Mouse (Mus musculus): Measurements from ENCODE around the gene Prss44. TPM values are rescaled to one million over a fixed set of nuclear protein-coding genes. Genes with fewer than 3 reads are reported as not detected.

The Prss44 gene
- total RNA-seq, 2 experiments from 2014 or later, result not detected

- peak; percentile 87 for ATAC-seq (replicated peaks; ENCODE audit: poor library complexity, severe bottlenecking)
Measured at GRCm38 (mm10) chr9:110825832-110826231, 12.0 kb downstream of the Prss44 start.

- ATAC-seq (replicated peaks; ENCODE audit: poor library complexity, severe bottlenecking), result no peak
Measured at GRCm38 (mm10) chr9:110826390-110826789, 12.6 kb downstream of the Prss44 start, which contains the start of gene Prss43. TSS of gene Prss43 (plus strand) at chr9:110826690.

DNA sequence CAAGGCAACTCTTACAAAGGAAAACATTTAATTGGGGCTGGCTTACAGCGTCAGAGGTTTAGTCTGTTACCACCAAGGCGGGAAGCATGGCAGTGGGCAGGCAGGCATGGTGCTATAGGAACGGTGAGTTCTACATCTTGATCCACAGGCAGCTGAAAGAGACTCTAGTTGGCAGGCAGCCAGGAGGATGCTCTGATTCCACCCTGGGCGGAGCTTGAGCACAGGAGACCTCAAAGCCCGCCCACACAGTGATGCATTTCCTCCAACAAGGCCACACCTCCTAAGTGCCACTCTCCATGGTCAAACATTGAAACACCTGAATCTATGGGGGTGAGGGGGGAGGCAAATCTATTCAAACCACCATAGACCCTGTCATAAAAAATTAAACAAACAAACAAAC is 19.2 kb downstream of the Prss44 start:
- ATAC-seq (replicated peaks; ENCODE audit: poor library complexity, severe bottlenecking), result no peak

DNA sequence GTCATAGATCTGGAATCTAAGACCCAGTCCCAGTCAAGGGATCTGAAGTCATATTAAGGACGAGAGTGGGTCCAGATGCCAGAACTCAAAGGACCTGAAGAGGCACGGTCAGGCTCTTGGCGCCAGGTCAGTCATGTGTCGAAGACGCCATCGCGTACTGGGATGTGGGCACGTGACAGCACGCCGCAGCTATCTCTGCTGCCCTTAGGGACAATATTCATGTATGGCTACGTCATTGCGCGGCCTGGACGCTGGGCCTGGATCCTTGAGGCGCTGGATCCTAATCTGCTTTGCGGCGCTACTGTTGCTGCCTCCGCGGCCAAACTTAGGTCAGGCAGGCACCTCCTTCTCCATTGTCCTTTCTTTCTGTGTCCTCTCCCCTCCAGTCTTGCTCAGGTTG is 20.6 kb downstream of the Prss44 start, which contains the start of gene Prss45:
Gene Prss45 (plus strand): TSS at position 178 of the 400 bp plus-strand sequence.
- no peak for ATAC-seq (replicated peaks; ENCODE audit: poor library complexity, severe bottlenecking)

GRCm38 (mm10) chr9:110834961-110835360 is 21.2 kb downstream of the Prss44 start:
- no peak for ATAC-seq (replicated peaks; ENCODE audit: poor library complexity, severe bottlenecking)

GRCm38 (mm10) chr9:110836112-110836511 is 22.3 kb downstream of the Prss44 start:
- ATAC-seq (replicated peaks; ENCODE audit: poor library complexity, severe bottlenecking), result no peak

- peak; percentile 52 for ATAC-seq (replicated peaks; ENCODE audit: poor library complexity, severe bottlenecking)
Measured at GRCm38 (mm10) chr9:110840905-110841304, 27.1 kb downstream of the Prss44 start.

- peak; percentile 87 for ATAC-seq (replicated peaks; ENCODE audit: poor library complexity, severe bottlenecking)
Measured at GRCm38 (mm10) chr9:110841438-110841837, 27.6 kb downstream of the Prss44 start.

- ATAC-seq (replicated peaks; ENCODE audit: poor library complexity, severe bottlenecking), result no peak
Measured at GRCm38 (mm10) chr9:110844206-110844605, 30.4 kb downstream of the Prss44 start, which contains the start of gene Prss46. TSS of gene Prss46 (plus strand) at chr9:110844506.

- ATAC-seq (replicated peaks; ENCODE audit: poor library complexity, severe bottlenecking), result no peak
Measured at GRCm38 (mm10) chr9:110849162-110849561, 35.4 kb downstream of the Prss44 start.

- ATAC-seq (replicated peaks; ENCODE audit: poor library complexity, severe bottlenecking), result no peak
Measured at GRCm38 (mm10) chr9:110855903-110856302, 42.1 kb downstream of the Prss44 start.

- peak; percentile 67 for ATAC-seq (replicated peaks; ENCODE audit: poor library complexity, severe bottlenecking)
Measured at GRCm38 (mm10) chr9:110856920-110857319, 43.1 kb downstream of the Prss44 start.

DNA sequence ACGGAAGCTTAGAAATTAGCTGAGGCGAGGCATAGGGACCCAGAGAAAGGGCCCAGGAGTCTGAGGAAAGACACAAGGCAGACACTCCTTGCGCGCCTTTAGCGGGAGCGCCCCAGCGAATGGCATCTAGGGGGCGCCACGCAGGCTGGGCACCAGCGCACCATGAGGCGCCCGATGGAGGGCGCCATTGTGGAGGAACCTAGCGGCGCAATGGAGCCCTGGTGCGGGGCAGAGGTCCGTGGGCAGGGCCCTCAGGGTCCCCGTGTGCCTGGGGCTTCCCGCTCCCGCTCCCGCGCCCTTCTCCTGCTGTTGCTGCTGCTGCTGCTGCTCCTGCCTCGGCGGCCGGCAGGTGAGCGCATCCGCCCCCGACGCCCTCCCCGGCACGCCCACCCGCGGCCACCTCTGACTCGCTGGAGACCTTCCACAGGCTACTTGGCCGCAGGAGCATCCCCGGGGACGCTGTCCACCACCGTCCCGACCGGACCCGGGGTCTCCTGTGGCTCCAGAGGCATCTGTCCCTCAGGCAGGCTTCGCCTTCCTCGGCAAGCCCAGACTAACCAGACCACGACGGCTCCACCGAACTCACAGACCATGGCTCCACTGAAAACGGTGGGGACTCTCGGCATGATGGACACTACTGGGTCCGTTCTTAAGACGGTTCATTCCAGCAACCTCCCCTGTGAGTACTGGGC is 44.1 kb downstream of the Prss44 start, which contains the start of gene Prss50:
Gene Prss50 (plus strand): TSS at position 187 of the 692 bp plus-strand sequence.
- peak; percentile 62 for ATAC-seq (replicated peaks; ENCODE audit: poor library complexity, severe bottlenecking)

- no peak for ATAC-seq (replicated peaks; ENCODE audit: poor library complexity, severe bottlenecking)
Measured at GRCm38 (mm10) chr9:110858523-110858922, 44.7 kb downstream of the Prss44 start.

- no peak for ATAC-seq (replicated peaks; ENCODE audit: poor library complexity, severe bottlenecking)
Measured at GRCm38 (mm10) chr9:110858967-110859596, 45.3 kb downstream of the Prss44 start.

DNA sequence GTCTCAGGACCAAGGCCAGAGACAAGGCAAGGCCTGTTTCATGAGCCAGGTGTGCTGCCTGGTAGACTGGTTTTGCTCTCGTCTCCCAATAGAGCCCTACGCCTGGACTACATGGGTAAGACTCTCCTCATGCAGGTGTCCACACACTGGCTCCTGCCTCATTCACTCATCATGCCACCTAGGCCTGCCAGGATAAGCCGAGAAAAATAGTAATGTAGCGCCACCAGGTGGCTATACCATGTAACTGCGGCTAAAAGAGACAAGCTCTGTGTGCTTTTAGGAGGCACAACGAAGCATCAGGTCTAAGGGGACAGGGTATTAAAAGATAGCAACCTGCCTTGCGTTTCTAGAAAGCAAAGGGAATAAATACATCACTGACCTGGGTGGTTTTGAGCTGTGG is 57.2 kb downstream of the Prss44 start:
- peak; percentile 77 for ATAC-seq (replicated peaks; ENCODE audit: poor library complexity, severe bottlenecking)

Other genes with a start within 250 kb of the Prss44 start
- 4.4 and 4.5 TPM in 2 replicates for gene Nradd, start 189.5 kb upstream of the Prss44 start, total RNA-seq (2014; fragmentation: Nextera tagmentation)
- 0.99 and 4.7 TPM in 2 replicates for gene Nradd, start 189.5 kb upstream of the Prss44 start, total RNA-seq (2017)
- gene Nbeal2, start 159.8 kb upstream of the Prss44 start, total RNA-seq (2014; fragmentation: Nextera tagmentation), result 37.5 and 49.2 TPM in 2 replicates
- 11.0 and 13.9 TPM in 2 replicates for gene Nbeal2, start 159.8 kb upstream of the Prss44 start, total RNA-seq (2017)
- gene Ccdc12, start 157.5 kb upstream of the Prss44 start, total RNA-seq (2014; fragmentation: Nextera tagmentation), result 149 TPM in 2 replicates
- gene Ccdc12, start 157.5 kb upstream of the Prss44 start, total RNA-seq (2017), result 98.5 and 104 TPM in 2 replicates
- not detected in 2 replicates for gene Myl3, start 72.1 kb upstream of the Prss44 start, total RNA-seq (2014; fragmentation: Nextera tagmentation)
- gene Myl3, start 72.1 kb upstream of the Prss44 start, total RNA-seq (2017), result not detected in 2 replicates
- 1.2 TPM in 1 of 2 replicates, not detected in the other for gene Pth1r, start 66.8 kb upstream of the Prss44 start, total RNA-seq (2014; fragmentation: Nextera tagmentation)
- 0.10 and 2.5 TPM in 2 replicates for gene Pth1r, start 66.8 kb upstream of the Prss44 start, total RNA-seq (2017)
- not detected in 2 replicates for gene Prss42, start 15.8 kb upstream of the Prss44 start, total RNA-seq (2014; fragmentation: Nextera tagmentation)
- not detected in 2 replicates for gene Prss42, start 15.8 kb upstream of the Prss44 start, total RNA-seq (2017)
- not detected in 2 replicates for gene Prss43, start 12.7 kb downstream of the Prss44 start, total RNA-seq (2014; fragmentation: Nextera tagmentation)
- not detected in 2 replicates for gene Prss43, start 12.7 kb downstream of the Prss44 start, total RNA-seq (2017)
- gene Prss45, start 20.6 kb downstream of the Prss44 start, total RNA-seq (2014; fragmentation: Nextera tagmentation), result not detected in 2 replicates
- gene Prss45, start 20.6 kb downstream of the Prss44 start, total RNA-seq (2017), result not detected in 2 replicates
- gene Prss46, start 30.5 kb downstream of the Prss44 start, total RNA-seq (2014; fragmentation: Nextera tagmentation), result not detected in 2 replicates
- gene Prss46, start 30.5 kb downstream of the Prss44 start, total RNA-seq (2017), result not detected in 2 replicates
- not detected in 2 replicates for gene Prss50, start 44.0 kb downstream of the Prss44 start, total RNA-seq (2014; fragmentation: Nextera tagmentation)
- gene Prss50, start 44.0 kb downstream of the Prss44 start, total RNA-seq (2017), result not detected in 2 replicates
- gene Als2cl, start 65.9 kb downstream of the Prss44 start, total RNA-seq (2014; fragmentation: Nextera tagmentation), result 0.41 TPM in 1 of 2 replicates, not detected in the other
- gene Als2cl, start 65.9 kb downstream of the Prss44 start, total RNA-seq (2017), result 0.04 TPM in 1 of 2 replicates, not detected in the other
- gene Tmie, start 66.1 kb downstream of the Prss44 start, total RNA-seq (2014; fragmentation: Nextera tagmentation), result not detected in 2 replicates
- gene Tmie, start 66.1 kb downstream of the Prss44 start, total RNA-seq (2017), result not detected in 2 replicates
- gene Fam240a, start 102.9 kb downstream of the Prss44 start, total RNA-seq (2014; fragmentation: Nextera tagmentation), result not detected in 2 replicates
- gene Fam240a, start 102.9 kb downstream of the Prss44 start, total RNA-seq (2017), result not detected in 2 replicates
- not detected in 2 replicates for gene Tdgf1, start 132.2 kb downstream of the Prss44 start, total RNA-seq (2014; fragmentation: Nextera tagmentation)
- not detected in 2 replicates for gene Tdgf1, start 132.2 kb downstream of the Prss44 start, total RNA-seq (2017)
- not detected in 2 replicates for gene Lrrc2, start 137.6 kb downstream of the Prss44 start, total RNA-seq (2014; fragmentation: Nextera tagmentation)
- 0.21 TPM in 1 of 2 replicates, not detected in the other for gene Lrrc2, start 137.6 kb downstream of the Prss44 start, total RNA-seq (2017)
- not detected in 2 replicates for gene Rtp3, start 176.6 kb downstream of the Prss44 start, total RNA-seq (2014; fragmentation: Nextera tagmentation)
- not detected in 2 replicates for gene Rtp3, start 176.6 kb downstream of the Prss44 start, total RNA-seq (2017)
- 32.3 TPM in 1 of 2 replicates, not detected in the other for gene Ltf, start 205.3 kb downstream of the Prss44 start, total RNA-seq (2014; fragmentation: Nextera tagmentation)
- 99.6 and 152 TPM in 2 replicates for gene Ltf, start 205.3 kb downstream of the Prss44 start, total RNA-seq (2017)
- gene Ccrl2, start 243.5 kb downstream of the Prss44 start, total RNA-seq (2014; fragmentation: Nextera tagmentation), result 3.7 TPM in 1 of 2 replicates, not detected in the other
- gene Ccrl2, start 243.5 kb downstream of the Prss44 start, total RNA-seq (2017), result 6.5 and 8.8 TPM in 2 replicates